Mouse (Mus musculus): ENCODE data around the gene Cradd. TPM values are rescaled to one million over a fixed set of nuclear protein-coding genes. Genes with fewer than 3 reads are reported as not detected.

The Cradd gene
- polyA plus RNA-seq, 1 experiment from 2014 or later, result 9.6 TPM

GRCm38 (mm10) chr10:95324278-95324631 is 322 bp upstream of the Cradd start:
- no peak overlapping the region for H3K4me3 ChIP-seq
- WGBS, result 31% methylated on average over 1 of the region's 1 CpGs
- H3K27me3 ChIP-seq (ENCODE audit: insufficient read depth, poor library complexity, severe bottlenecking), result no peaks in the 10 kb centered on the region
- H3K9me3 ChIP-seq, result no peaks in the 10 kb centered on the region
- peaks cover 11% of the 10 kb centered on the region for H3K4me1 ChIP-seq
- H3K27ac ChIP-seq, result peak overlapping the region; percentile 98
- no peaks in the 10 kb centered on the region for H3K36me3 ChIP-seq
- DNase-seq (ENCODE audit: low spot score), result no peak

GRCm38 (mm10) chr10:95322076-95323070 is 1.6 kb downstream of the Cradd start:
- 65% methylated on average over 20 of the region's 20 CpGs for WGBS
- H3K27ac ChIP-seq, result peak overlapping the region; percentile 98
- peak; percentile 71 for DNase-seq (ENCODE audit: low spot score)

GRCm38 (mm10) chr10:95319001-95319400 is 4.9 kb downstream of the Cradd start:
- H3K4me1 ChIP-seq, result peaks cover 49% of the 10 kb centered on the region
- H3K27ac ChIP-seq, result no peak overlapping the region

More at GRCm38 (mm10) chr10:95322076-95323070, 1.6 kb downstream of the Cradd start:
- no peaks in the 10 kb centered on the region for H3K36me3 ChIP-seq
- H3K4me1 ChIP-seq, result peaks cover 25% of the 10 kb centered on the region
- H3K27me3 ChIP-seq (ENCODE audit: insufficient read depth, poor library complexity, severe bottlenecking), result 0 out of 2 replicates have a peak, but pooled peaks cover 5% of the 10 kb centered on the region
- peak overlapping the region; percentile 80; the same call in 1 of the 2 replicates for H3K4me3 ChIP-seq
- no peaks in the 10 kb centered on the region for H3K9me3 ChIP-seq

GRCm38 (mm10) chr10:95318392-95318708 is 5.6 kb downstream of the Cradd start:
- Histone ChIP-seq H3K27ac (peak overlapping the region; percentile 77), H3K27me3 (ENCODE audit: insufficient read depth, poor library complexity, severe bottlenecking) (0 out of 2 replicates have a peak, but pooled peaks cover 5% of the 10 kb centered on the region), H3K36me3 (no peaks in the 10 kb centered on the region), H3K4me3 (no peak overlapping the region), H3K9me3 (no peaks in the 10 kb centered on the region), H3K4me1 (peaks cover 56% of the 10 kb centered on the region)
- peak; percentile 73 for DNase-seq (ENCODE audit: low spot score)
- WGBS, result 73% methylated on average over 7 of the region's 7 CpGs

More at GRCm38 (mm10) chr10:95319001-95319400, 4.9 kb downstream of the Cradd start:
- no peaks in the 10 kb centered on the region for H3K36me3 ChIP-seq
- peak; percentile 48 for DNase-seq (ENCODE audit: low spot score)
- WGBS, result 85% methylated on average over 13 of the region's 13 CpGs
- H3K27me3 ChIP-seq (ENCODE audit: insufficient read depth, poor library complexity, severe bottlenecking), result 0 out of 2 replicates have a peak, but pooled peaks cover 5% of the 10 kb centered on the region
- H3K9me3 ChIP-seq, result no peaks in the 10 kb centered on the region
- H3K4me3 ChIP-seq, result no peak overlapping the region

- peak overlapping the region; percentile 77 for H3K27ac ChIP-seq
- H3K4me3 ChIP-seq, result no peak overlapping the region
- peak; percentile 57 for DNase-seq (ENCODE audit: low spot score)
- no peaks in the 10 kb centered on the region for H3K9me3 ChIP-seq
- 0 out of 2 replicates have a peak, but pooled peaks cover 5% of the 10 kb centered on the region for H3K27me3 ChIP-seq (ENCODE audit: insufficient read depth, poor library complexity, severe bottlenecking)
- H3K4me1 ChIP-seq, result peaks cover 59% of the 10 kb centered on the region
- WGBS, result 78% methylated on average over 21 of the region's 21 CpGs
- no peaks in the 10 kb centered on the region for H3K36me3 ChIP-seq
Observed at GRCm38 (mm10) chr10:95317581-95318391, 6.1 kb downstream of the Cradd start.

GRCm38 (mm10) chr10:95317091-95317490 is 6.8 kb downstream of the Cradd start:
- peak overlapping the region; percentile 7; the same call in 1 of the 2 replicates for H3K27ac ChIP-seq
- H3K4me3 ChIP-seq, result no peak overlapping the region
- peak; percentile 64 for DNase-seq (ENCODE audit: low spot score)
- H3K36me3 ChIP-seq, result no peaks in the 10 kb centered on the region
- no peaks in the 10 kb centered on the region for H3K9me3 ChIP-seq
- 0 out of 2 replicates have a peak, but pooled peaks cover 5% of the 10 kb centered on the region for H3K27me3 ChIP-seq (ENCODE audit: insufficient read depth, poor library complexity, severe bottlenecking)
- 66% methylated on average over 14 of the region's 14 CpGs for WGBS
- H3K4me1 ChIP-seq, result peaks cover 55% of the 10 kb centered on the region

GRCm38 (mm10) chr10:95316675-95317074 is 7.3 kb downstream of the Cradd start:
- peaks cover 57% of the 10 kb centered on the region for H3K4me1 ChIP-seq

GRCm38 (mm10) chr10:95315801-95316474 is 8.0 kb downstream of the Cradd start:
- no peak for DNase-seq (ENCODE audit: low spot score)
- Histone ChIP-seq H3K27ac (no peak overlapping the region), H3K4me1 (peaks cover 64% of the 10 kb centered on the region), H3K9me3 (no peaks in the 10 kb centered on the region), H3K27me3 (ENCODE audit: insufficient read depth, poor library complexity, severe bottlenecking) (0 out of 2 replicates have a peak, but pooled peaks cover 5% of the 10 kb centered on the region), H3K4me3 (no peak overlapping the region), H3K36me3 (no peaks in the 10 kb centered on the region)
- WGBS, result 59% methylated on average over 19 of the region's 19 CpGs

More at GRCm38 (mm10) chr10:95316675-95317074, 7.3 kb downstream of the Cradd start:
- Histone ChIP-seq H3K9me3 (no peaks in the 10 kb centered on the region), H3K4me3 (no peak overlapping the region), H3K36me3 (no peaks in the 10 kb centered on the region), H3K27ac (peak overlapping the region; percentile 7; the same call in 1 of the 2 replicates), H3K27me3 (ENCODE audit: insufficient read depth, poor library complexity, severe bottlenecking) (0 out of 2 replicates have a peak, but pooled peaks cover 5% of the 10 kb centered on the region)
- 57% methylated on average over 9 of the region's 9 CpGs for WGBS
- DNase-seq (ENCODE audit: low spot score), result peak; percentile 55

- Histone ChIP-seq H3K27me3 (ENCODE audit: insufficient read depth, poor library complexity, severe bottlenecking) (0 out of 2 replicates have a peak, but pooled peaks cover 5% of the 10 kb centered on the region), H3K4me1 (peaks cover 68% of the 10 kb centered on the region), H3K36me3 (no peaks in the 10 kb centered on the region), H3K27ac (no peak overlapping the region), H3K9me3 (no peaks in the 10 kb centered on the region), H3K4me3 (no peak overlapping the region)
- DNase-seq (ENCODE audit: low spot score), result peak; percentile 55
- WGBS, result 90% methylated on average over 11 of the region's 11 CpGs
Observed at GRCm38 (mm10) chr10:95315321-95315720, 8.6 kb downstream of the Cradd start.

- Histone ChIP-seq H3K9me3 (no peaks in the 10 kb centered on the region), H3K4me3 (no peak overlapping the region), H3K27me3 (ENCODE audit: insufficient read depth, poor library complexity, severe bottlenecking) (0 out of 2 replicates have a peak, but pooled peaks cover 5% of the 10 kb centered on the region), H3K4me1 (peaks cover 73% of the 10 kb centered on the region), H3K27ac (peak overlapping the region; percentile 85), H3K36me3 (no peaks in the 10 kb centered on the region)
- DNase-seq (ENCODE audit: low spot score), result peak; percentile 70
- 20% methylated on average over 5 of the region's 5 CpGs for WGBS
Observed at GRCm38 (mm10) chr10:95314019-95314418, 9.9 kb downstream of the Cradd start.

- DNase-seq (ENCODE audit: low spot score), result no peak
- H3K36me3 ChIP-seq, result no peaks in the 10 kb centered on the region
- peak overlapping the region; percentile 27; the same call in 1 of the 2 replicates for H3K4me3 ChIP-seq
- peak overlapping the region; percentile 85 for H3K27ac ChIP-seq
- 0 out of 2 replicates have a peak, but pooled peaks cover 5% of the 10 kb centered on the region for H3K27me3 ChIP-seq (ENCODE audit: insufficient read depth, poor library complexity, severe bottlenecking)
- H3K9me3 ChIP-seq, result no peaks in the 10 kb centered on the region
- H3K4me1 ChIP-seq, result peaks cover 72% of the 10 kb centered on the region
- 45% methylated on average over 9 of the region's 9 CpGs for WGBS
Observed at GRCm38 (mm10) chr10:95313524-95313923, 10.4 kb downstream of the Cradd start.

Data from heart, embryonic 10.5 days (tissue).